Mouse (Mus musculus) midbrain, postnatal 0 days (tissue): ENCODE measurements at regions not wholly inside any gene's neighbourhood (a gene's known extent, or its start where the extent isn't known, plus 50 kb on each side); places are given as distances from the start of the nearest gene placed in this dataset.

ENCODE experiments used
- ATAC-seq: fragments of 200-750 bp; cut with Nextera tagmentation; 2 replicates; pipeline ENCODE4 v1.8.0; 2017; ENCODE audit warnings: moderate number of reproducible peaks, mild to moderate bottlenecking, moderate TSS enrichment, moderate library complexity; ENCODE audit not compliant: low FRiP score
- DNase-seq: peaks from one replicate; pipeline ENCODE4 v3.0.0-alpha.2; 2015; ENCODE audit warnings: low spot score
- H3K27ac ChIP-seq: fragments of 300-500 bp; sonication (generic); 2 replicates; pipeline ENCODE4 v1.5.1; 2014; ENCODE audit warnings: low read depth, mild to moderate bottlenecking, low read length, mixed read lengths
- H3K27me3 ChIP-seq: fragments of 300-500 bp; sonication (generic); 2 replicates; pipeline ENCODE4 v1.6.1; 2014; ENCODE audit warnings: low read length, control low read depth, mixed read lengths; ENCODE audit not compliant: insufficient read depth
- H3K36me3 ChIP-seq: fragments of 300-500 bp; sonication (generic); 2 replicates; pipeline ENCODE4 v1.6.1; 2014; ENCODE audit warnings: low read length, control low read depth, mixed read lengths; ENCODE audit not compliant: insufficient read depth
- H3K4me1 ChIP-seq: fragments of 300-500 bp; sonication (generic); 2 replicates; pipeline ENCODE4 v1.6.1; 2014; ENCODE audit warnings: mild to moderate bottlenecking, control low read depth, antibody characterized with exemption, low read length, mixed read lengths; ENCODE audit not compliant: insufficient read depth
- H3K4me2 ChIP-seq: fragments of 300-500 bp; sonication (generic); 2 replicates; pipeline ENCODE4 v1.6.1; 2014; ENCODE audit warnings: low read depth, mild to moderate bottlenecking, low read length, mixed read lengths; ENCODE audit not compliant: poor library complexity, severe bottlenecking
- H3K4me3 ChIP-seq: fragments of 300-500 bp; sonication (generic); 2 replicates; pipeline ENCODE4 v1.5.1; 2014; ENCODE audit warnings: low read depth, mild to moderate bottlenecking, low read length, moderate library complexity
- H3K9ac ChIP-seq: fragments of 300-500 bp; sonication (generic); replicated peaks from 2 replicates; pipeline ENCODE4 v1.6.1; 2014; ENCODE audit warnings: mild to moderate bottlenecking, low read length, moderate library complexity, mixed read lengths; ENCODE audit not compliant: poor library complexity, severe bottlenecking
- H3K9me3 ChIP-seq: fragments of 300-500 bp; sonication (generic); 2 replicates; pipeline ENCODE4 v1.6.1; 2016; ENCODE audit warnings: low read length, control low read depth
- CTCF ChIP-seq: IDR thresholded peaks from 2 replicates; pipeline ENCODE4 v1.5.1; 2016; ENCODE audit warnings: antibody characterized with exemption, mild to moderate bottlenecking
- WGBS: fragments of 180-500 bp; shearing (Covaris S2); extraction: QIAGEN DNeasy Blood & Tissue Kit; methylation state at CpG from one replicate; pipeline ENCODE4 v1.1.7; 2014; 5-methylcytosine and 5-hydroxymethylcytosine counted together

GRCm38 (mm10) chr8:12064664-12065063 lies 214.0 kb upstream of the A230072I06Rik start:
- no peak for ATAC-seq
- Histone ChIP-seq H3K4me3 (no peak overlapping the region), H3K36me3 (no peaks in the 10 kb centered on the region), H3K27ac (no peak overlapping the region), H3K27me3 (0 out of 2 replicates have a peak, but pooled peaks cover 4% of the 10 kb centered on the region), H3K9me3 (no peaks in the 10 kb centered on the region), H3K4me1 (no peaks in the 10 kb centered on the region), H3K4me2 (no peak overlapping the region), H3K9ac (no peak overlapping the region)
- WGBS = 83% methylated on average over 7 of the region's 7 CpGs
- TF ChIP-seq CTCF = no peak
- no peak for DNase-seq

GRCm38 (mm10) chr8:12066454-12066853 lies 212.2 kb upstream of the A230072I06Rik start:
- Histone ChIP-seq H3K36me3 (no peaks in the 10 kb centered on the region), H3K4me1 (no peaks in the 10 kb centered on the region), H3K4me3 (no peak overlapping the region), H3K9me3 (no peaks in the 10 kb centered on the region), H3K27ac (no peak overlapping the region), H3K4me2 (no peak overlapping the region), H3K27me3 (0 out of 2 replicates have a peak, but pooled peaks cover 4% of the 10 kb centered on the region), H3K9ac (no peak overlapping the region)
- WGBS = 75% methylated on average over 10 of the region's 10 CpGs
- no peak for DNase-seq
- no peak for TF ChIP-seq CTCF
- ATAC-seq = no peak

DNA sequence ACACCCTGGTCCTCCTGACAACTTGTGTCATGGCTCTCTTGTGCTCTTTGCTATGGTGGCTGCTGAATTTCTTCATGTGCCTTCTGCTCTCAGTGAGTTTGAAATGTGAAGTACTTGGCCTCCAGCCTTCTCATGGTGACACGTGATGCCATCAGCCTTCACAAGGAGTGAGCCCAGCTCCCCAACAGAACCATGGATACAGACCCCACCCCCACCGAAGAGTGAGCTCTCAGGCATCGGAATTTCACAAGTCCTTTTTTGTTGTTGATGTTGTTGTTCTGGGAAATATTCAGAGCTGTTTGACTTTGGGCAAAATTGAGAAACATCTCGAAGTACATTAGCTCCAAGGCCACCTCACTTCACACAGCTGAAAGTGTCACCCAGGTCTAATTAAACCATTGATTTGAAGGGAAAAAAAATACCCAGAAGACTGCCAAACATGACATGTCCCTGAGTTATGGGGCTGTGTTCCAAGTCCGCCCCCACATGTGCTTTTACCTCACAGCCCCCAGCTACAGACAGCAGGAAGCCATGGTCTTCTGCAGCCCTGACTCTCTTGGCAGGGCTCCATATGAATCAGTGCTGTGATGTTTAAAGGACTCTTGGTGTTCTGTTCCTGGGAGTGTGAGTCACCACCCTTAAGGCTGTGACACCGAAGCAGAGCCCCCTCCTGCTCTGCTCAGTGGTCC lies 205.2 kb upstream of the A230072I06Rik start:
- Histone ChIP-seq H3K36me3 (no peaks in the 10 kb centered on the region), H3K4me1 (peaks cover 3% of the 10 kb centered on the region; the same call in 1 of the 2 replicates), H3K4me2 (no peak overlapping the region), H3K27ac (no peak overlapping the region), H3K27me3 (no peaks in the 10 kb centered on the region), H3K9ac (no peak overlapping the region), H3K9me3 (no peaks in the 10 kb centered on the region), H3K4me3 (no peak overlapping the region)
- DNase-seq (peak; percentile 31), ATAC-seq (no peak)
- no peak for TF ChIP-seq CTCF
- 77% methylated on average over 6 of the region's 6 CpGs for WGBS

DNA sequence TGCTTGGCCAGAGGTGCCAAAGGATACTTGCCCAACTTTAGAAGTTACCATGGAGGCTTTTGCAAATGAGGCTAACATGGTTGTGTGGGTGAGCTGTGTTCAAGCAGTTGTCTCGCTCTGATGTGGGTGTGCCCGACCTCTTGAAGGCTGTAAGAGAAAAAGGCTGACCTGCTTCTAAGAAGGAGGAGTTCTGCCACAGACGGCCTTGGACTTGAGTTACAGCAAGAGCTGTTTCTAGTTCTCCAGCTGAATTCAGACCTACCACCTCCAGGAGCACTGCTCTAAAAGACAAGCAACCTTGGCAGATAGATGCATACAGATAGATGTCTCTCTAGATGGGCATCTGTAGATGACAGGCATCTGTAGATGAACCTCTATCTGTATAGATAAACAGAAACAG lies 202.7 kb upstream of the A230072I06Rik start:
- H3K4me2 ChIP-seq = no peak overlapping the region
- no peak for ATAC-seq
- 88% methylated on average over 3 of the region's 3 CpGs for WGBS
- no peaks in the 10 kb centered on the region for H3K9me3 ChIP-seq
- H3K36me3 ChIP-seq = no peaks in the 10 kb centered on the region
- H3K27me3 ChIP-seq = no peaks in the 10 kb centered on the region
- DNase-seq = no peak
- peaks cover 3% of the 10 kb centered on the region; the same call in 1 of the 2 replicates for H3K4me1 ChIP-seq
- H3K27ac ChIP-seq = no peak overlapping the region
- no peak for TF ChIP-seq CTCF
- no peak overlapping the region for H3K4me3 ChIP-seq
- H3K9ac ChIP-seq = no peak overlapping the region

- Histone ChIP-seq H3K4me1 (peaks cover 3% of the 10 kb centered on the region; the same call in 1 of the 2 replicates), H3K27ac (no peak overlapping the region), H3K36me3 (no peaks in the 10 kb centered on the region), H3K27me3 (no peaks in the 10 kb centered on the region), H3K4me3 (no peak overlapping the region), H3K4me2 (no peak overlapping the region), H3K9me3 (no peaks in the 10 kb centered on the region), H3K9ac (no peak overlapping the region)
- ATAC-seq (no peak), DNase-seq (peak; percentile 50)
- TF ChIP-seq CTCF = no peak
- 63% methylated on average over 10 of the region's 10 CpGs for WGBS
Measured at GRCm38 (mm10) chr8:12076811-12077375, 201.7 kb upstream of the A230072I06Rik start.

DNA sequence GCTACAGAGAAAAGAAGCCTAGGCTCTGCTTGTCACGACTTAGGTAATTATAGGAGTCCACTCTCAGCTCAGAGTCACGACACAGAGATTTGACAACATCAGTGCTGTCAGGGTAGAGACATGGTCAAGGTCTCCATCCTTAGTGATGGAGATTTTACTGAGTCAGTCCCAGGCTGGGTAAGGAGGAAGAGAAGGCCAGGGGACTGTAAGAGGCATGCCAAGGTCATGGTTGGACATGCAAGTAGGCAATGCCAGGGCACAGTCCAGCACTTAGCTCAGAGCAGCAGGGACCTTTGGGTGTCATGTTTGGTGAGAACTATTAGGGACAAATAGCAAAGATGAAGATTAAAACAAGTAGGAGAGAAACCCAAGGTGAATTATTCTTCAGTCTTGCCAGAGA lies 200.7 kb upstream of the A230072I06Rik start:
- DNase-seq (no peak), ATAC-seq (no peak)
- no peaks in the 10 kb centered on the region for H3K27me3 ChIP-seq
- H3K4me3 ChIP-seq = no peak overlapping the region
- no peak overlapping the region for H3K4me2 ChIP-seq
- TF ChIP-seq CTCF = no peak
- WGBS = 76% methylated on average over 2 of the region's 2 CpGs
- H3K9ac ChIP-seq = no peak overlapping the region
- peaks cover 3% of the 10 kb centered on the region; the same call in 1 of the 2 replicates for H3K4me1 ChIP-seq
- no peaks in the 10 kb centered on the region for H3K9me3 ChIP-seq
- H3K27ac ChIP-seq = no peak overlapping the region
- H3K36me3 ChIP-seq = no peaks in the 10 kb centered on the region
